19 mouse cellular contexts compared by ENCODE assay signal in genomic region chr5:24496756-24497155, GRCm38 (mm10). TPM values are rescaled to one million over a fixed set of nuclear protein-coding genes. Genes with fewer than 3 reads are reported as not detected.
DNase-seq lines count a peak whose midpoint lies in the region; ATAC-seq lines count a peak whose summit lies in the region.
"Had no signal": no experiment of that assay in that cellular context is flagged by ENCODE, and none has a peak within 500 bp of the region (broad histone marks: within the 10 kb centered on the region; RNA-seq: fewer than 3 reads in every experiment).

No protein-coding gene starts in this region.

- H3K27me3 ChIP-seq in hindbrain, embryonic 10.5 days (ENCODE audit: insufficient read depth, poor library complexity, severe bottlenecking) = 0 out of 2 replicates have a peak, but pooled peaks cover under 1% of the 10 kb centered on the region
- H3K27me3 ChIP-seq in hindbrain, embryonic 16.5 days (replicated peaks; ENCODE audit: control insufficient read depth, insufficient read depth, low read length) = no peaks in the 10 kb centered on the region; the same call in 1 of the 2 replicates
- H3K27me3 ChIP-seq in neural tube, embryonic 11.5 days (ENCODE audit: control insufficient read depth, insufficient read depth, low read length) = no peaks in the 10 kb centered on the region
- H3K27me3 ChIP-seq in hindbrain, embryonic 12.5 days = no peaks in the 10 kb centered on the region; the same call in 1 of the 2 replicates

- peak overlapping the region; percentile 31; the same call in 1 of the 2 replicates for H3K27ac ChIP-seq in hindbrain, embryonic 10.5 days
- H3K27ac ChIP-seq in hindbrain, embryonic 16.5 days (ENCODE audit: low read depth, low read length) = no peak overlapping the region
- H3K27ac ChIP-seq in neural tube, embryonic 11.5 days (ENCODE audit: low read depth, low read length) = no peak overlapping the region
- peak overlapping the region; percentile 55; the same call in 1 of the 2 replicates for H3K27ac ChIP-seq in hindbrain, embryonic 12.5 days
- H3K27ac ChIP-seq: limb, embryonic 15.5 days had no signal

- 55% methylated on average over 6 of the region's 6 CpGs for WGBS in hindbrain, embryonic 10.5 days
- WGBS in hindbrain, embryonic 16.5 days = 29% methylated on average over 6 of the region's 6 CpGs
- WGBS in neural tube, embryonic 11.5 days = 66% methylated on average over 6 of the region's 6 CpGs
- 50% methylated on average over 6 of the region's 6 CpGs for WGBS in hindbrain, embryonic 12.5 days

- no peak overlapping the region for H3K4me3 ChIP-seq in hindbrain, embryonic 10.5 days
- H3K4me3 ChIP-seq in hindbrain, embryonic 16.5 days (ENCODE audit: low read length) = no peak overlapping the region
- H3K4me3 ChIP-seq in neural tube, embryonic 11.5 days (ENCODE audit: low read depth, low read length) = no peak overlapping the region
- no peak overlapping the region for H3K4me3 ChIP-seq in hindbrain, embryonic 12.5 days
- H3K4me3 ChIP-seq: limb, embryonic 15.5 days; myocyte had no signal

- no peak for ATAC-seq in hindbrain, embryonic 16.5 days
- no peak for ATAC-seq in neural tube, embryonic 11.5 days (ENCODE audit: insufficient read depth, low FRiP score, low TSS enrichment)
- no peak for ATAC-seq in hindbrain, embryonic 12.5 days (ENCODE audit: low FRiP score)

- peaks cover 100% of the 10 kb centered on the region for H3K36me3 ChIP-seq in hindbrain, embryonic 10.5 days
- peaks cover 41% of the 10 kb centered on the region for H3K36me3 ChIP-seq in hindbrain, embryonic 16.5 days (ENCODE audit: control insufficient read depth, insufficient read depth, low read length)
- H3K36me3 ChIP-seq in neural tube, embryonic 11.5 days (ENCODE audit: control insufficient read depth, insufficient read depth, low read length) = peaks cover 26% of the 10 kb centered on the region
- peaks cover 82% of the 10 kb centered on the region for H3K36me3 ChIP-seq in hindbrain, embryonic 12.5 days

- no peak for DNase-seq in hindbrain, embryonic 10.5 days (ENCODE audit: low spot score)
- DNase-seq in neural tube, embryonic 11.5 days (ENCODE audit: low spot score) = peak; percentile 28
- no peak for DNase-seq in neural tube, embryonic 10.5 days (ENCODE audit: extremely low spot score, low spot score)
- DNase-seq in retina, postnatal 1 day = peak; percentile 69
- no peak for DNase-seq in thymus, postnatal 10 days (ENCODE audit: low spot score in 2 of 2)
- DNase-seq in ovary, adult 18-20 months (ENCODE audit: low spot score) = no peak
- DNase-seq: gastrocnemius, postnatal 10 days; heart, adult 18-20 months; kidney, adult 2 months; kidney, postnatal 25 days; layer of hippocampus, adult 9-11 months; lung, adult 18-20 months; right cerebral cortex, postnatal 4 days; thymus, postnatal 4 days had no signal

- no peak overlapping the region for H3K9ac ChIP-seq in hindbrain, embryonic 16.5 days (ENCODE audit: low read depth, low read length)
- H3K9ac ChIP-seq in neural tube, embryonic 11.5 days (ENCODE audit: low read length) = no peak overlapping the region
- H3K9ac ChIP-seq in hindbrain, embryonic 12.5 days = no peak overlapping the region
- H3K9ac ChIP-seq: limb, embryonic 15.5 days had no signal

- H3K9me3 ChIP-seq in hindbrain, embryonic 10.5 days = no peaks in the 10 kb centered on the region
- H3K9me3 ChIP-seq in hindbrain, embryonic 16.5 days (ENCODE audit: control insufficient read depth, low read length) = no peaks in the 10 kb centered on the region
- no peaks in the 10 kb centered on the region for H3K9me3 ChIP-seq in neural tube, embryonic 11.5 days (ENCODE audit: control insufficient read depth, low read length)
- no peaks in the 10 kb centered on the region for H3K9me3 ChIP-seq in hindbrain, embryonic 12.5 days (replicated peaks)
- H3K9me3 ChIP-seq: limb, embryonic 15.5 days had no signal

- peaks cover 64% of the 10 kb centered on the region for H3K4me1 ChIP-seq in hindbrain, embryonic 10.5 days (replicated peaks)
- peaks cover 24% of the 10 kb centered on the region for H3K4me1 ChIP-seq in hindbrain, embryonic 16.5 days (ENCODE audit: control insufficient read depth, insufficient read depth, low read depth, low read length)
- peaks cover 8% of the 10 kb centered on the region; the same call in 1 of the 2 replicates for H3K4me1 ChIP-seq in neural tube, embryonic 11.5 days (ENCODE audit: control insufficient read depth, insufficient read depth, low read length)
- H3K4me1 ChIP-seq in hindbrain, embryonic 12.5 days = peaks cover 64% of the 10 kb centered on the region
- H3K4me1 ChIP-seq: limb, embryonic 15.5 days had no signal

- no peak overlapping the region for H3K4me2 ChIP-seq in hindbrain, embryonic 16.5 days (ENCODE audit: low read length)
- H3K4me2 ChIP-seq in neural tube, embryonic 11.5 days (ENCODE audit: low read depth) = no peak overlapping the region
- H3K4me2 ChIP-seq in hindbrain, embryonic 12.5 days (replicated peaks) = no peak overlapping the region
- H3K4me2 ChIP-seq: limb, embryonic 15.5 days had no signal

RNA-seq across cellular contexts. Expression of gene Gbx1, which starts 30.2 kb away (rescaled TPM):
- 1.3 and 1.5 TPM in 2 replicates for polyA plus RNA-seq in hindbrain, embryonic 10.5 days (2016; fragmentation: Nextera tagmentation; extraction: Ambion mirVana)
- polyA plus RNA-seq in hindbrain, embryonic 16.5 days (2015; fragmentation: Nextera tagmentation; extraction: Ambion mirVana) = 2.3 and 3.0 TPM in 2 replicates
- 0.92 and 1.3 TPM in 2 replicates for polyA plus RNA-seq in neural tube, embryonic 11.5 days (2014; fragmentation: Nextera tagmentation; extraction: Ambion mirVana)
- polyA plus RNA-seq in hindbrain, embryonic 12.5 days (2016; fragmentation: Nextera tagmentation; extraction: Ambion mirVana) = 5.6 and 6.7 TPM in 2 replicates
- polyA plus RNA-seq: heart, embryonic 16.5 days had no signal

RNA-seq across cellular contexts. Expression of gene Asb10, which starts 44.0 kb away (rescaled TPM):
- polyA plus RNA-seq in hindbrain, embryonic 10.5 days (2016; fragmentation: Nextera tagmentation; extraction: Ambion mirVana) = 0.17 TPM in 1 of 2 replicates, not detected in the other
- 0.18 and 0.21 TPM in 2 replicates for polyA plus RNA-seq in hindbrain, embryonic 16.5 days (2015; fragmentation: Nextera tagmentation; extraction: Ambion mirVana)
- 0.38 TPM in 1 of 2 replicates, not detected in the other for polyA plus RNA-seq in neural tube, embryonic 11.5 days (2014; fragmentation: Nextera tagmentation; extraction: Ambion mirVana)
- polyA plus RNA-seq in hindbrain, embryonic 12.5 days (2016; fragmentation: Nextera tagmentation; extraction: Ambion mirVana) = 0.32 and 0.42 TPM in 2 replicates

RNA-seq across cellular contexts. Expression of gene Agap3, which starts 44.8 kb away (rescaled TPM):
- polyA plus RNA-seq in hindbrain, embryonic 10.5 days (2016; fragmentation: Nextera tagmentation; extraction: Ambion mirVana) = 31.9 and 36.5 TPM in 2 replicates
- polyA plus RNA-seq in hindbrain, embryonic 16.5 days (2015; fragmentation: Nextera tagmentation; extraction: Ambion mirVana) = 46.4 and 47.7 TPM in 2 replicates
- 61.0 and 72.0 TPM in 2 replicates for polyA plus RNA-seq in neural tube, embryonic 11.5 days (2014; fragmentation: Nextera tagmentation; extraction: Ambion mirVana)
- 83.7 and 86.2 TPM in 2 replicates for polyA plus RNA-seq in hindbrain, embryonic 12.5 days (2016; fragmentation: Nextera tagmentation; extraction: Ambion mirVana)

RNA-seq across cellular contexts. Expression of gene Tmub1, which starts 49.1 kb away (rescaled TPM):
- polyA plus RNA-seq in hindbrain, embryonic 10.5 days (2016; fragmentation: Nextera tagmentation; extraction: Ambion mirVana) = 32.7 and 38.4 TPM in 2 replicates
- polyA plus RNA-seq in hindbrain, embryonic 16.5 days (2015; fragmentation: Nextera tagmentation; extraction: Ambion mirVana) = 61.7 and 63.1 TPM in 2 replicates
- polyA plus RNA-seq in neural tube, embryonic 11.5 days (2014; fragmentation: Nextera tagmentation; extraction: Ambion mirVana) = 31.5 and 33.1 TPM in 2 replicates
- polyA plus RNA-seq in hindbrain, embryonic 12.5 days (2016; fragmentation: Nextera tagmentation; extraction: Ambion mirVana) = 32.6 and 36.7 TPM in 2 replicates

RNA-seq across cellular contexts. Expression of gene Fastk, which starts 51.7 kb away (rescaled TPM):
- 114 and 127 TPM in 2 replicates for polyA plus RNA-seq in hindbrain, embryonic 10.5 days (2016; fragmentation: Nextera tagmentation; extraction: Ambion mirVana)
- polyA plus RNA-seq in hindbrain, embryonic 16.5 days (2015; fragmentation: Nextera tagmentation; extraction: Ambion mirVana) = 106 and 107 TPM in 2 replicates
- 89.7 and 93.7 TPM in 2 replicates for polyA plus RNA-seq in neural tube, embryonic 11.5 days (2014; fragmentation: Nextera tagmentation; extraction: Ambion mirVana)
- polyA plus RNA-seq in hindbrain, embryonic 12.5 days (2016; fragmentation: Nextera tagmentation; extraction: Ambion mirVana) = 109 and 113 TPM in 2 replicates

Comparison
In these comparisons a context has a peak if more than half of its experiments do, and no peak if none do; other contexts are left out.
1. DNase-seq: peak in neural tube, embryonic 11.5 days (single experiment) and retina, postnatal 1 day (single experiment); none in hindbrain, embryonic 10.5 days (single experiment), neural tube, embryonic 10.5 days (single experiment), thymus, postnatal 10 days (0 of 2) and ovary, adult 18-20 months (single experiment).
2. H3K27ac ChIP-seq: peak in hindbrain, embryonic 10.5 days (single experiment) and hindbrain, embryonic 12.5 days (single experiment); none in hindbrain, embryonic 16.5 days (single experiment) and neural tube, embryonic 11.5 days (single experiment).